Mouse (Mus musculus) hindbrain, embryonic 12.5 days (tissue): ENCODE data around the gene Pfn1. TPM values are rescaled to one million over a fixed set of nuclear protein-coding genes. Genes with fewer than 3 reads are reported as not detected.

Experiments used
- ATAC-seq: fragments of 200-750 bp; cut with Nextera tagmentation; 2 replicates; pipeline ENCODE4 v1.8.0; 2017; ENCODE audit warnings: moderate TSS enrichment; ENCODE audit not compliant: low FRiP score
- H3K27ac ChIP-seq: fragments of 300-500 bp; sonication (generic); 2 replicates; pipeline ENCODE4 v1.5.1; 2016; ENCODE audit warnings: mild to moderate bottlenecking
- H3K27me3 ChIP-seq: fragments of 300-500 bp; sonication (generic); 2 replicates; pipeline ENCODE4 v1.6.1; 2016; ENCODE audit warnings: mild to moderate bottlenecking
- H3K36me3 ChIP-seq: fragments of 300-500 bp; sonication (generic); 2 replicates; pipeline ENCODE4 v1.6.1; 2016; ENCODE audit warnings: mild to moderate bottlenecking
- H3K4me1 ChIP-seq: fragments of 300-500 bp; sonication (generic); 2 replicates; pipeline ENCODE4 v1.6.1; 2016
- H3K4me2 ChIP-seq: fragments of 300-500 bp; sonication (generic); replicated peaks from 2 replicates; pipeline ENCODE4 v1.6.1; 2016; ENCODE audit warnings: mild to moderate bottlenecking
- H3K4me3 ChIP-seq: fragments of 300-500 bp; sonication (generic); 2 replicates; pipeline ENCODE4 v1.5.1; 2016; ENCODE audit warnings: mild to moderate bottlenecking
- H3K9ac ChIP-seq: fragments of 300-500 bp; sonication (generic); 2 replicates; pipeline ENCODE4 v1.6.1; 2016; ENCODE audit warnings: mild to moderate bottlenecking, moderate library complexity
- H3K9me3 ChIP-seq: fragments of 300-500 bp; sonication (generic); replicated peaks from 2 replicates; pipeline ENCODE4 v1.6.1; 2016; ENCODE audit warnings: mild to moderate bottlenecking
- WGBS: fragments of 180-500 bp; shearing (Covaris S2); methylation state at CpG from one replicate; pipeline ENCODE4 v1.1.7; 2016; 5-methylcytosine and 5-hydroxymethylcytosine counted together
- polyA plus RNA-seq: library from polyadenylated mRNA; unstranded; fragments of >200 nt; fragmentation: Nextera tagmentation; extraction: Ambion mirVana; gene quantifications from 2 replicates; pipeline ENCODE4 v1.2.1, GENCODE M21; 2016

Pfn1 gene
- polyA plus RNA-seq, 1 experiment from 2014 or later = 1,190 TPM

GRCm38 (mm10) chr11:70658521-70658920 is 4.1 kb upstream of the Pfn1 start:
- H3K27ac ChIP-seq = no peak overlapping the region
- H3K4me3 ChIP-seq = no peak overlapping the region
- ATAC-seq = no peak
- H3K4me2 ChIP-seq = no peak overlapping the region
- H3K9ac ChIP-seq = 0 out of 2 replicates have a peak overlapping the region, but pooled peaks have one; percentile 13
- peaks cover 28% of the 10 kb centered on the region for H3K36me3 ChIP-seq
- no peaks in the 10 kb centered on the region for H3K9me3 ChIP-seq
- H3K4me1 ChIP-seq = peaks cover 23% of the 10 kb centered on the region
- 92% methylated on average over 5 of the region's 5 CpGs for WGBS
- H3K27me3 ChIP-seq = no peaks in the 10 kb centered on the region

GRCm38 (mm10) chr11:70657991-70658390 is 3.5 kb upstream of the Pfn1 start:
- H3K27ac ChIP-seq = no peak overlapping the region

GRCm38 (mm10) chr11:70657573-70657972 is 3.1 kb upstream of the Pfn1 start:
- Histone ChIP-seq H3K4me3 (no peak overlapping the region), H3K9ac (no peak overlapping the region), H3K27ac (no peak overlapping the region), H3K4me2 (no peak overlapping the region), H3K4me1 (peaks cover 30% of the 10 kb centered on the region), H3K27me3 (no peaks in the 10 kb centered on the region), H3K36me3 (peaks cover 21% of the 10 kb centered on the region), H3K9me3 (no peaks in the 10 kb centered on the region)
- WGBS = 46% methylated on average over 6 of the region's 6 CpGs
- ATAC-seq = no peak

More at GRCm38 (mm10) chr11:70657991-70658390, 3.5 kb upstream of the Pfn1 start:
- Histone ChIP-seq H3K4me1 (peaks cover 26% of the 10 kb centered on the region), H3K4me3 (no peak overlapping the region), H3K27me3 (no peaks in the 10 kb centered on the region), H3K4me2 (no peak overlapping the region), H3K36me3 (peaks cover 23% of the 10 kb centered on the region), H3K9ac (no peak overlapping the region), H3K9me3 (no peaks in the 10 kb centered on the region)
- 57% methylated on average over 9 of the region's 9 CpGs for WGBS
- ATAC-seq = no peak

- no peak for ATAC-seq
- WGBS = 7% methylated on average over 3 of the region's 3 CpGs
These were observed 2.5 kb upstream of the Pfn1 start, which contains the start of gene Eno3 for GRCm38 (mm10) chr11:70656964-70657363. TSS of gene Eno3 (plus strand) at chr11:70657202.

GRCm38 (mm10) chr11:70656456-70656927 is 2.0 kb upstream of the Pfn1 start:
- Histone ChIP-seq H3K27ac (peak overlapping the region; percentile 98), H3K36me3 (peaks cover 21% of the 10 kb centered on the region), H3K27me3 (no peaks in the 10 kb centered on the region), H3K9me3 (no peaks in the 10 kb centered on the region), H3K4me2 (peak overlapping the region; percentile 98), H3K9ac (peak overlapping the region; percentile 92), H3K4me1 (peaks cover 38% of the 10 kb centered on the region), H3K4me3 (peak overlapping the region; percentile 99)
- ATAC-seq = no peak
- WGBS = 7% methylated on average over 16 of the region's 16 CpGs

More at GRCm38 (mm10) chr11:70656964-70657363, 2.5 kb upstream of the Pfn1 start, which contains the start of gene Eno3:
- Histone ChIP-seq H3K27me3 (no peaks in the 10 kb centered on the region), H3K9ac (peak within 1 kb of the TSS; percentile 92), H3K4me2 (peak within 1 kb of the TSS; percentile 98), H3K4me3 (peak within 1 kb of the TSS; percentile 99), H3K27ac (peak within 1 kb of the TSS; percentile 98), H3K4me1 (peaks cover 36% of the 10 kb centered on the region), H3K9me3 (no peaks in the 10 kb centered on the region), H3K36me3 (peaks cover 20% of the 10 kb centered on the region)

- ATAC-seq = no peak
- under 1% methylated on average over 61 of the region's 61 CpGs for WGBS
- Histone ChIP-seq H3K9ac (peak overlapping the region; percentile 92), H3K4me2 (peak overlapping the region; percentile 98), H3K9me3 (no peaks in the 10 kb centered on the region), H3K27ac (peak overlapping the region; percentile 98), H3K4me3 (peak overlapping the region; percentile 99), H3K4me1 (peaks cover 41% of the 10 kb centered on the region), H3K27me3 (no peaks in the 10 kb centered on the region), H3K36me3 (peaks cover 26% of the 10 kb centered on the region)
These were observed 1.4 kb upstream of the Pfn1 start for GRCm38 (mm10) chr11:70655571-70656455.

GRCm38 (mm10) chr11:70654923-70655570 is 603 bp upstream of the Pfn1 start:
- peak overlapping the region; percentile 92 for H3K9ac ChIP-seq
- no peaks in the 10 kb centered on the region for H3K27me3 ChIP-seq
- H3K36me3 ChIP-seq = peaks cover 28% of the 10 kb centered on the region
- peak overlapping the region; percentile 99 for H3K4me3 ChIP-seq
- WGBS = under 1% methylated on average over 48 of the region's 48 CpGs
- H3K9me3 ChIP-seq = no peaks in the 10 kb centered on the region
- ATAC-seq = peak; percentile 64
- peaks cover 43% of the 10 kb centered on the region for H3K4me1 ChIP-seq
- peak overlapping the region; percentile 98 for H3K27ac ChIP-seq
- H3K4me2 ChIP-seq = peak overlapping the region; percentile 98

GRCm38 (mm10) chr11:70653345-70654197 is 873 bp downstream of the Pfn1 start:
- Histone ChIP-seq H3K4me2 (peak overlapping the region; percentile 98), H3K27ac (peak overlapping the region; percentile 98), H3K36me3 (peaks cover 37% of the 10 kb centered on the region), H3K9me3 (no peaks in the 10 kb centered on the region), H3K9ac (peak overlapping the region; percentile 92), H3K27me3 (no peaks in the 10 kb centered on the region), H3K4me1 (peaks cover 52% of the 10 kb centered on the region), H3K4me3 (peak overlapping the region; percentile 99)
- peak; percentile 66 for ATAC-seq
- WGBS = under 1% methylated on average over 55 of the region's 63 CpGs

GRCm38 (mm10) chr11:70652884-70653344 is 1.5 kb downstream of the Pfn1 start:
- ATAC-seq = no peak
- peaks cover 37% of the 10 kb centered on the region for H3K36me3 ChIP-seq
- H3K4me3 ChIP-seq = peak overlapping the region; percentile 99
- peak overlapping the region; percentile 98 for H3K4me2 ChIP-seq
- H3K4me1 ChIP-seq = peaks cover 57% of the 10 kb centered on the region
- no peaks in the 10 kb centered on the region for H3K9me3 ChIP-seq
- WGBS = 59% methylated on average over 6 of the region's 6 CpGs
- peak overlapping the region; percentile 92 for H3K9ac ChIP-seq
- no peaks in the 10 kb centered on the region for H3K27me3 ChIP-seq
- H3K27ac ChIP-seq = peak overlapping the region; percentile 98

GRCm38 (mm10) chr11:70652029-70652883 is 2.2 kb downstream of the Pfn1 start:
- Histone ChIP-seq H3K27ac (0 out of 2 replicates have a peak overlapping the region, but pooled peaks have one; percentile 98), H3K4me3 (peak overlapping the region; percentile 99), H3K9ac (peak overlapping the region; percentile 92), H3K4me1 (peaks cover 58% of the 10 kb centered on the region), H3K36me3 (peaks cover 37% of the 10 kb centered on the region), H3K4me2 (peak overlapping the region; percentile 98), H3K27me3 (no peaks in the 10 kb centered on the region), H3K9me3 (no peaks in the 10 kb centered on the region)
- ATAC-seq = no peak
- WGBS = 58% methylated on average over 12 of the region's 12 CpGs

- H3K9me3 ChIP-seq = no peaks in the 10 kb centered on the region
- H3K9ac ChIP-seq = no peak overlapping the region
- no peak overlapping the region for H3K4me2 ChIP-seq
- peaks cover 50% of the 10 kb centered on the region for H3K4me1 ChIP-seq
- H3K4me3 ChIP-seq = no peak overlapping the region
- WGBS = 90% methylated on average over 2 of the region's 2 CpGs
- no peak overlapping the region for H3K27ac ChIP-seq
- H3K27me3 ChIP-seq = no peaks in the 10 kb centered on the region
- ATAC-seq = no peak
- peaks cover 37% of the 10 kb centered on the region for H3K36me3 ChIP-seq
These were observed 3.1 kb downstream of the Pfn1 start for GRCm38 (mm10) chr11:70651391-70651790.
